Mouse (Mus musculus): ENCODE data around the gene Tsc1. TPM values are rescaled to one million over a fixed set of nuclear protein-coding genes. Genes with fewer than 3 reads are reported as not detected.

The Tsc1 gene
- polyA plus RNA-seq, 1 experiment from 2014 or later: 16.4 TPM

DNA sequence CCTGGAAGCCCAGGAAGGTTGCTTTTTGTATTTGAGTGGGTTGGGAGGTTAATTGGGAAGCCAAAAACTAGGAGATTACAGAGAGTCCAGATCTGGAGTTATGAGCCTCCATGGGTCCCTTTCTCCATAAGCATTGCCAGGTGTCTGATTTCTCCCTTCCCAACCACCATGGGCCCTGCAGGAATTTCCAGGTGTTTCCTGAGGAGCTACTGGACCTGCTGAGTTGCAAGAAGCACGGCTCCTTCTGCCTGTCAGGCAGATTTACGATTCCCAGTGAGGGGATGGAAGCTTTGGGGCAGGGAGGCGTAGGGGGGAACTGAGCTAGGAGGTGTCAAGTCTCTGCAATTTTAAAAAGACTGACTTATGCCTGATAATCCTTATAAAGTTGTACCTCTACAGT, 24.8 kb downstream of the Tsc1 start:
- no peaks in the 10 kb centered on the region for H3K9me3 ChIP-seq (replicated peaks; ENCODE audit: control insufficient read depth, low read length)
- H3K36me3 ChIP-seq (replicated peaks; ENCODE audit: control insufficient read depth, insufficient read depth, low read depth, low read length): no peaks in the 10 kb centered on the region; the same call in none of the 2 replicates
- H3K27me3 ChIP-seq (ENCODE audit: control insufficient read depth, insufficient read depth, low read length): no peaks in the 10 kb centered on the region
- ATAC-seq (replicated peaks; ENCODE audit: insufficient number of reproducible peaks, low FRiP score, low TSS enrichment, low read depth) (no peak), DNase-seq (ENCODE audit: low spot score) (no peak)
- H3K9ac ChIP-seq (replicated peaks; ENCODE audit: low read length): no peak overlapping the region
- 85% methylated on average over 3 of the region's 3 CpGs for WGBS
- H3K27ac ChIP-seq (replicated peaks; ENCODE audit: low read depth, low read length): no peak overlapping the region
- H3K4me3 ChIP-seq (ENCODE audit: low read depth, low read length): no peak overlapping the region
- H3K4me1 ChIP-seq (ENCODE audit: control insufficient read depth, insufficient read depth, low read length): no peaks in the 10 kb centered on the region
- H3K4me2 ChIP-seq (ENCODE audit: low read depth, low read length): no peak overlapping the region

DNA sequence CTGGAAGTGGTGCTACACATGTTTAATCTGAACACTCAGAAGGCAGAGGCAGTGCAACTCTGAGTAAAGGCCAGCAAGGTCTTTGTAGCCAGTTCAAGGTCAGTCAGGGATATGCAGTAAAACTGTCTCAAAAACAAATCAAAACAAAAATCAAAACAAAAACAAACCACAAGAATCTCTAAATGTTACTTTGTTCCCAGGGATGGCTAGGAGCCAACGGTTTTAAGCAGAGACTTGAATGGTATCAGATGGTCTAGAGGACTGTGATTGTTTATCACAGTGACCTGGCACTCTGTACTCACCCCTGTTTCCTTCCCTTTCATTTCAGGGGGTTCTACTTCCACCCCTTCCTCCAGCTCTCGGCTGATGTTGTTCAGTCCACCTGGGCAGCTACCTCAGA, 30.4 kb downstream of the Tsc1 start:
- H3K9ac ChIP-seq (replicated peaks; ENCODE audit: low read length): no peak overlapping the region
- 77% methylated on average over 2 of the region's 2 CpGs for WGBS
- no peaks in the 10 kb centered on the region for H3K9me3 ChIP-seq (replicated peaks; ENCODE audit: control insufficient read depth, low read length)
- H3K4me2 ChIP-seq (ENCODE audit: low read depth, low read length): no peak overlapping the region
- H3K4me3 ChIP-seq (ENCODE audit: low read depth, low read length): no peak overlapping the region
- DNase-seq (ENCODE audit: low spot score) (no peak), ATAC-seq (replicated peaks; ENCODE audit: insufficient number of reproducible peaks, low FRiP score, low TSS enrichment, low read depth) (no peak)
- H3K27ac ChIP-seq (replicated peaks; ENCODE audit: low read depth, low read length): no peak overlapping the region
- H3K27me3 ChIP-seq (ENCODE audit: control insufficient read depth, insufficient read depth, low read length): no peaks in the 10 kb centered on the region
- H3K36me3 ChIP-seq (replicated peaks; ENCODE audit: control insufficient read depth, insufficient read depth, low read depth, low read length): no peaks in the 10 kb centered on the region; the same call in 1 of the 2 replicates
- H3K4me1 ChIP-seq (ENCODE audit: control insufficient read depth, insufficient read depth, low read length): no peaks in the 10 kb centered on the region

DNA sequence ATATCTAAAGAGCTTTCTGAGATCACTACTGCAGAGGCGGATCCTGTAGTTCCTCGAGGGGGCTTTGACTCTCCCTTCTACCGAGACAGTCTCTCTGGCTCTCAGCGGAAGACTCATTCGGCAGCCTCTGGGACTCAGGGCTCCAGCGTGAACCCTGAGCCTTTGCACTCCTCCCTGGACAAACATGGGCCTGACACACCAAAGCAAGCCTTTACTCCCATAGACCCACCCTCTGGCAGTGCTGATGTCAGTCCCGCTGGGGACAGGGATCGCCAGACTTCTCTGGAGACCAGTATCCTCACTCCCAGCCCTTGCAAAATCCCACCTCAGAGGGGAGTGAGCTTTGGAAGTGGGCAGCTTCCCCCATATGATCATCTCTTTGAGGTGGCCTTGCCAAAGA, 35.0 kb downstream of the Tsc1 start:
- no peaks in the 10 kb centered on the region for H3K27me3 ChIP-seq (ENCODE audit: control insufficient read depth, insufficient read depth, low read length)
- H3K4me1 ChIP-seq (ENCODE audit: control insufficient read depth, insufficient read depth, low read length): no peaks in the 10 kb centered on the region
- no peak overlapping the region for H3K27ac ChIP-seq (replicated peaks; ENCODE audit: low read depth, low read length)
- no peak overlapping the region for H3K9ac ChIP-seq (replicated peaks; ENCODE audit: low read length)
- 96% methylated on average over 8 of the region's 8 CpGs for WGBS
- H3K36me3 ChIP-seq (replicated peaks; ENCODE audit: control insufficient read depth, insufficient read depth, low read depth, low read length): peaks cover 3% of the 10 kb centered on the region
- no peak overlapping the region for H3K4me2 ChIP-seq (ENCODE audit: low read depth, low read length)
- ATAC-seq (replicated peaks; ENCODE audit: insufficient number of reproducible peaks, low FRiP score, low TSS enrichment, low read depth) (no peak), DNase-seq (ENCODE audit: low spot score) (no peak)
- H3K4me3 ChIP-seq (ENCODE audit: low read depth, low read length): no peak overlapping the region
- no peaks in the 10 kb centered on the region for H3K9me3 ChIP-seq (replicated peaks; ENCODE audit: control insufficient read depth, low read length)

DNA sequence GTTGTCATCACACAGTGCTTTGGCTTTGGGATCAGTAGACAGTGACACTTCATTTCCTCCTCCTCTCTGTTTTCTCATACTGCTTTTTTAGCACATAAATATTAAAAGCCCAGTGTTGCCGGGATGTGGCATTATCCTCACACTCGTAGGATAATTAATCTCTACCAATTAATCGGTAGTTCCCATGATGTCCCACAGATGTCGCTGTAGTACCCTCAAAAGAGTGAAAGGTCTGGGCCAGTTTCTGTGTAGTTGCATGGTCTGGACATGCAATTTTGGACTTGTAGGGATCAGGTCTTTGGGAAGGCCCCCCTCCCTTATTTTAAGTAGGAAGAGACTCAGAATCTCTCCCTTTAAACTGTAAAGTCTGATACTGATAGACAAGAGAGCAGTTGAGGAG, 39.7 kb downstream of the Tsc1 start:
- Histone ChIP-seq H3K9me3 (replicated peaks; ENCODE audit: control insufficient read depth, low read length) (no peaks in the 10 kb centered on the region), H3K4me3 (ENCODE audit: low read depth, low read length) (no peak overlapping the region), H3K4me2 (ENCODE audit: low read depth, low read length) (no peak overlapping the region), H3K27me3 (ENCODE audit: control insufficient read depth, insufficient read depth, low read length) (no peaks in the 10 kb centered on the region), H3K4me1 (ENCODE audit: control insufficient read depth, insufficient read depth, low read length) (no peaks in the 10 kb centered on the region), H3K36me3 (replicated peaks; ENCODE audit: control insufficient read depth, insufficient read depth, low read depth, low read length) (peaks cover 12% of the 10 kb centered on the region), H3K27ac (replicated peaks; ENCODE audit: low read depth, low read length) (no peak overlapping the region), H3K9ac (replicated peaks; ENCODE audit: low read length) (no peak overlapping the region)
- DNase-seq (ENCODE audit: low spot score) (peak; percentile 64), ATAC-seq (replicated peaks; ENCODE audit: insufficient number of reproducible peaks, low FRiP score, low TSS enrichment, low read depth) (no peak)
- WGBS: 34% methylated on average over 4 of the region's 4 CpGs

DNA sequence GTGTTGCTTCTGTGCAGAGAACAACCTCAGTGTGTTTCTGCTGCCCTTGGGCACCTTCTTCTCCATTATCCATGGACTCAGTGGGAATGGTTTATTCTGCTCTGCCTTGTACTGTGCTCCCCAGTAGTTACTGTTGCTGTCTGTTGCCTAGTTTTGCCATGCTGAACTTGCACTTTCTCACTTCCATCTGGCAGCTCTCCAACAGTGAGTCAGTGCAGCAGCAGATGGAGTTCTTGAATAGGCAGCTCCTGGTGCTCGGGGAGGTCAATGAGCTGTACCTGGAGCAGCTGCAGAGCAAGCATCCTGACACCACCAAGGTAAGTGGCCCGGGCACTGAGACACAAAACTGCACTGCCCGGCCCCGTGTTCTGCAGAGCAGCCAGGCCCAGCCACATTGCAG, 40.7 kb downstream of the Tsc1 start:
- Histone ChIP-seq H3K9ac (replicated peaks; ENCODE audit: low read length) (no peak overlapping the region), H3K27ac (replicated peaks; ENCODE audit: low read depth, low read length) (no peak overlapping the region), H3K9me3 (replicated peaks; ENCODE audit: control insufficient read depth, low read length) (no peaks in the 10 kb centered on the region), H3K4me3 (ENCODE audit: low read depth, low read length) (no peak overlapping the region), H3K4me1 (ENCODE audit: control insufficient read depth, insufficient read depth, low read length) (no peaks in the 10 kb centered on the region), H3K27me3 (ENCODE audit: control insufficient read depth, insufficient read depth, low read length) (no peaks in the 10 kb centered on the region), H3K36me3 (replicated peaks; ENCODE audit: control insufficient read depth, insufficient read depth, low read depth, low read length) (peaks cover 16% of the 10 kb centered on the region), H3K4me2 (ENCODE audit: low read depth, low read length) (no peak overlapping the region)
- DNase-seq (ENCODE audit: low spot score) (no peak), ATAC-seq (replicated peaks; ENCODE audit: insufficient number of reproducible peaks, low FRiP score, low TSS enrichment, low read depth) (no peak)
- WGBS: 90% methylated on average over 4 of the region's 4 CpGs

DNA sequence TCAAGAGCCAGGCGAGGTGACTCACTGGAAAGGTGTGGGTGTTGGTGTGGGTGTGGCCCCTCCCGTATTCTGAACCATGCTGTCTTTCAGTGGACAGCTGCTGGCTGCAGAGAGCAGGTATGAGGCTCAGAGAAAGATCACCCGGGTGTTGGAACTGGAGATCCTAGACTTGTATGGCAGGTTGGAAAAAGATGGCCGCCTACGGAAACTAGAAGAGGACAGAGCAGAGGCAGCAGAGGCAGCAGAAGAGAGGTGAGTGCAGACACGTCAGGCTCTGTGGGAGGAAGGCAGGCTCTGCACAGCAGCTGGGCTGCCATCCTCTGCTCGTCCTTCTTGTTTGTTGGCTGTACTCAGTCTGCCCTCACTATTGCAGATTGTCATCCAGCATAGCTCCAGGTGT, 44.9 kb downstream of the Tsc1 start:
- Histone ChIP-seq H3K27me3 (ENCODE audit: control insufficient read depth, insufficient read depth, low read length) (no peaks in the 10 kb centered on the region), H3K4me1 (ENCODE audit: control insufficient read depth, insufficient read depth, low read length) (no peaks in the 10 kb centered on the region), H3K27ac (replicated peaks; ENCODE audit: low read depth, low read length) (no peak overlapping the region), H3K4me2 (ENCODE audit: low read depth, low read length) (no peak overlapping the region), H3K36me3 (replicated peaks; ENCODE audit: control insufficient read depth, insufficient read depth, low read depth, low read length) (peaks cover 12% of the 10 kb centered on the region), H3K9ac (replicated peaks; ENCODE audit: low read length) (no peak overlapping the region), H3K4me3 (ENCODE audit: low read depth, low read length) (no peak overlapping the region), H3K9me3 (replicated peaks; ENCODE audit: control insufficient read depth, low read length) (no peaks in the 10 kb centered on the region)
- WGBS: 86% methylated on average over 7 of the region's 7 CpGs
- DNase-seq (ENCODE audit: low spot score) (no peak), ATAC-seq (replicated peaks; ENCODE audit: insufficient number of reproducible peaks, low FRiP score, low TSS enrichment, low read depth) (no peak)

DNA sequence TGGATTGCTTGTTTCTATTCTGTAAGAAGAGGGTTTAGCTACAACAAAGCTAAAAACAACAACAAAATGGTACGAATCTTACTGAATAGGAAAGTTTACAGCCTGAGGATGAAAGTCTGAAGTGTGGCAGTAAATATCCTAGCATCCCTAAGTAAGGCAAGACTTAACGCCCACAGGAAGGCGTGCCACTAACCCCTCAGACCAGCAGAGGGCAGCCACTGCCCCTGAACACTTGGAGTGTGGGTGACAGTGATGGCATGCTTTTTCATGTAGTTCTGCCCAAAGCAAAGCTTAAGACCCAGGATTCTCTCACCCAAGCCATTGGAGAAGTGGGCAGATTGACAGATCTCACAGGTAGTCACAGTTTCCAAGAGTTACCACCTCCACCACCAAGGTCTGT, 47.4 kb downstream of the Tsc1 start:
- Histone ChIP-seq H3K4me2 (ENCODE audit: low read depth, low read length) (no peak overlapping the region), H3K4me1 (ENCODE audit: control insufficient read depth, insufficient read depth, low read length) (no peaks in the 10 kb centered on the region), H3K9me3 (replicated peaks; ENCODE audit: control insufficient read depth, low read length) (no peaks in the 10 kb centered on the region), H3K9ac (replicated peaks; ENCODE audit: low read length) (no peak overlapping the region), H3K27ac (replicated peaks; ENCODE audit: low read depth, low read length) (no peak overlapping the region), H3K27me3 (ENCODE audit: control insufficient read depth, insufficient read depth, low read length) (no peaks in the 10 kb centered on the region), H3K36me3 (replicated peaks; ENCODE audit: control insufficient read depth, insufficient read depth, low read depth, low read length) (peaks cover 4% of the 10 kb centered on the region), H3K4me3 (ENCODE audit: low read depth, low read length) (no peak overlapping the region)
- DNase-seq (ENCODE audit: low spot score): peak; percentile 64
- ATAC-seq (replicated peaks; ENCODE audit: insufficient number of reproducible peaks, low FRiP score, low TSS enrichment, low read depth): no peak
- WGBS: 56% methylated on average over 3 of the region's 3 CpGs

DNA sequence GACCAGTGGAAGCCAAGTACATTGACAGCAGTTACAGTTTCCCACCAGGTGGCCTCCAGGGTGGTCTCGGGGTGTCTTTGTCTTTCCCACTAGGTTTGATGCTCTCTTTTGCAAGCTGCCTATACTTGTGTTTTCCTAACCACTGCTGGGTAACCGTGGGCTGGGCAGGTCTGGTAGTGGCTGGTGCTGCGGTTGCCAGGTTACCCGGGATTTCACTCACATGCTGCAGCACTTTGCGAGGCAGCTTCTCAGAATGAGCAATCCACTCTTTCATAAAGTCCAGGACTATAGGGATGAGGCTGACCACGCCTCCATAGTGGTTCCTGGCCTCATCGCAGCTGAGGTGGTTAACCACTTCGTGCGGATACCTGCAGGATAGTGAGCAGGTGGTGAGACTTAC, 51.7 kb downstream of the Tsc1 start:
- no peak overlapping the region for H3K9ac ChIP-seq (replicated peaks; ENCODE audit: low read length)

More for the DNA sequence above, 51.7 kb downstream of the Tsc1 start:
- Histone ChIP-seq H3K27ac (replicated peaks; ENCODE audit: low read depth, low read length) (no peak overlapping the region), H3K9me3 (replicated peaks; ENCODE audit: control insufficient read depth, low read length) (no peaks in the 10 kb centered on the region), H3K4me1 (ENCODE audit: control insufficient read depth, insufficient read depth, low read length) (no peaks in the 10 kb centered on the region), H3K4me2 (ENCODE audit: low read depth, low read length) (no peak overlapping the region), H3K36me3 (replicated peaks; ENCODE audit: control insufficient read depth, insufficient read depth, low read depth, low read length) (no peaks in the 10 kb centered on the region), H3K27me3 (ENCODE audit: control insufficient read depth, insufficient read depth, low read length) (no peaks in the 10 kb centered on the region), H3K4me3 (ENCODE audit: low read depth, low read length) (no peak overlapping the region)
- 84% methylated on average over 9 of the region's 9 CpGs for WGBS
- DNase-seq (ENCODE audit: low spot score) (no peak), ATAC-seq (replicated peaks; ENCODE audit: insufficient number of reproducible peaks, low FRiP score, low TSS enrichment, low read depth) (no peak)
